Mouse (Mus musculus) midbrain, embryonic 11.5 days (tissue): Measurements from ENCODE around the gene Ifi27. TPM values are rescaled to one million over a fixed set of nuclear protein-coding genes. Genes with fewer than 3 reads are reported as not detected.

Source experiments
- ATAC-seq: fragments of 200-750 bp; cut with Nextera tagmentation; 2 replicates; pipeline ENCODE4 v1.8.0; 2017; ENCODE audit warnings: moderate TSS enrichment, moderate library complexity; ENCODE audit not compliant: low FRiP score
- DNase-seq: peaks from one replicate; pipeline ENCODE4 v3.0.0; 2015; ENCODE audit warnings: low spot score; ENCODE audit errors: missing footprints
- H3K27ac ChIP-seq: fragments of 300-500 bp; sonication (generic); 2 replicates; pipeline ENCODE4 v1.5.1; 2014; ENCODE audit warnings: low read depth, low read length
- H3K27me3 ChIP-seq: fragments of 300-500 bp; sonication (generic); 2 replicates; pipeline ENCODE4 v1.6.1; 2014; ENCODE audit warnings: mild to moderate bottlenecking, low read length, moderate library complexity, mixed read lengths; ENCODE audit not compliant: control insufficient read depth, insufficient read depth
- H3K36me3 ChIP-seq: fragments of 300-500 bp; sonication (generic); 2 replicates; pipeline ENCODE4 v1.6.1; 2014; ENCODE audit warnings: mild to moderate bottlenecking, low read length, moderate library complexity, mixed read lengths; ENCODE audit not compliant: control insufficient read depth, insufficient read depth
- H3K4me1 ChIP-seq: fragments of 300-500 bp; sonication (generic); 2 replicates; pipeline ENCODE4 v1.6.1; 2014; ENCODE audit warnings: low read length; ENCODE audit not compliant: control insufficient read depth, insufficient read depth
- H3K4me2 ChIP-seq: fragments of 300-500 bp; sonication (generic); 2 replicates; pipeline ENCODE4 v1.6.1; 2014; ENCODE audit warnings: mild to moderate bottlenecking, moderate library complexity
- H3K4me3 ChIP-seq: fragments of 300-500 bp; sonication (generic); 2 replicates; pipeline ENCODE4 v1.5.1; 2014; ENCODE audit warnings: low read depth, low read length
- H3K9ac ChIP-seq: fragments of 300-500 bp; sonication (generic); 2 replicates; pipeline ENCODE4 v1.6.1; 2014; ENCODE audit warnings: low read length
- H3K9me3 ChIP-seq: fragments of 300-500 bp; sonication (generic); 2 replicates; pipeline ENCODE4 v1.6.1; 2016; ENCODE audit warnings: low read length; ENCODE audit not compliant: control insufficient read depth
- WGBS: fragments of 180-500 bp; shearing (Covaris S2); extraction: QIAGEN DNeasy Blood & Tissue Kit; methylation state at CpG from one replicate; pipeline ENCODE4 v1.1.7; 2014; 5-methylcytosine and 5-hydroxymethylcytosine counted together
- polyA plus RNA-seq: library from polyadenylated mRNA; unstranded; fragments of >200 nt; fragmentation: Nextera tagmentation; extraction: Ambion mirVana; gene quantifications from 2 replicates; pipeline ENCODE4 v1.2.1, GENCODE M21; 2014

Ifi27 gene
- polyA plus RNA-seq, 1 experiment from 2014 or later, result 4.1 TPM

- DNase-seq, result no peak
- ATAC-seq, result no peak
- H3K36me3 ChIP-seq, result peaks cover 17% of the 10 kb centered on the region
Measured at GRCm38 (mm10) chr12:103404131-103404530, 29.9 kb upstream of the Ifi27 start.

GRCm38 (mm10) chr12:103407720-103408119, 26.3 kb upstream of the Ifi27 start, which contains the start of gene 9330161L09Rik:
Gene 9330161L09Rik (minus strand): TSS chr12:103407820.
- H3K27ac ChIP-seq, result no peak within 1 kb of the TSS
- 90% methylated on average over 4 of the region's 4 CpGs for WGBS
- H3K4me2 ChIP-seq, result no peak within 1 kb of the TSS
- H3K4me3 ChIP-seq, result no peak within 1 kb of the TSS
- H3K36me3 ChIP-seq, result peaks cover 25% of the 10 kb centered on the region
- H3K9me3 ChIP-seq, result no peaks in the 10 kb centered on the region
- ATAC-seq, result no peak
- no peak for DNase-seq
- H3K9ac ChIP-seq, result no peak within 1 kb of the TSS
- H3K4me1 ChIP-seq, result no peaks in the 10 kb centered on the region
- no peaks in the 10 kb centered on the region for H3K27me3 ChIP-seq

More at GRCm38 (mm10) chr12:103404131-103404530, 29.9 kb upstream of the Ifi27 start:
- 90% methylated on average over 18 of the region's 18 CpGs for WGBS
- no peak overlapping the region for H3K4me3 ChIP-seq
- H3K4me2 ChIP-seq, result no peak overlapping the region
- H3K9ac ChIP-seq, result no peak overlapping the region
- no peaks in the 10 kb centered on the region for H3K9me3 ChIP-seq
- H3K4me1 ChIP-seq, result no peaks in the 10 kb centered on the region
- H3K27ac ChIP-seq, result no peak overlapping the region
- no peaks in the 10 kb centered on the region for H3K27me3 ChIP-seq

- H3K4me1 ChIP-seq, result no peaks in the 10 kb centered on the region
- H3K9ac ChIP-seq, result no peak overlapping the region
- no peak for ATAC-seq
- H3K36me3 ChIP-seq, result peaks cover 26% of the 10 kb centered on the region
- no peak for DNase-seq
- H3K4me2 ChIP-seq, result no peak overlapping the region
- no peak overlapping the region for H3K4me3 ChIP-seq
- H3K27ac ChIP-seq, result no peak overlapping the region
- 92% methylated on average over 10 of the region's 10 CpGs for WGBS
- no peaks in the 10 kb centered on the region for H3K9me3 ChIP-seq
- H3K27me3 ChIP-seq, result no peaks in the 10 kb centered on the region
Measured at GRCm38 (mm10) chr12:103408144-103408543, 25.9 kb upstream of the Ifi27 start.

- ATAC-seq (no peak), DNase-seq (no peak)
- Histone ChIP-seq H3K9ac (peak overlapping the region; percentile 88), H3K4me1 (peaks cover 20% of the 10 kb centered on the region), H3K27ac (no peak overlapping the region), H3K27me3 (no peaks in the 10 kb centered on the region), H3K4me2 (peak overlapping the region; percentile 80), H3K36me3 (peaks cover 9% of the 10 kb centered on the region; the same call in 1 of the 2 replicates), H3K4me3 (peak overlapping the region; percentile 96), H3K9me3 (no peaks in the 10 kb centered on the region)
- 11% methylated on average over 33 of the region's 33 CpGs for WGBS
Measured at GRCm38 (mm10) chr12:103425016-103425728, 8.8 kb upstream of the Ifi27 start.

GRCm38 (mm10) chr12:103425729-103426470, 8.1 kb upstream of the Ifi27 start, which contains the start of gene Ddx24:
Gene Ddx24 (minus strand): TSS chr12:103425830.
- DNase-seq (peak; percentile 100), ATAC-seq (peak; percentile 100)
- H3K27ac ChIP-seq, result no peak within 1 kb of the TSS
- H3K4me2 ChIP-seq, result peak within 1 kb of the TSS; percentile 80
- H3K9me3 ChIP-seq, result no peaks in the 10 kb centered on the region
- 2% methylated on average over 33 of the region's 33 CpGs for WGBS
- peaks cover 9% of the 10 kb centered on the region; the same call in 1 of the 2 replicates for H3K36me3 ChIP-seq
- H3K27me3 ChIP-seq, result no peaks in the 10 kb centered on the region
- H3K9ac ChIP-seq, result peak within 1 kb of the TSS; percentile 88
- peaks cover 20% of the 10 kb centered on the region for H3K4me1 ChIP-seq
- H3K4me3 ChIP-seq, result peak within 1 kb of the TSS; percentile 96

- no peak for DNase-seq
- H3K4me1 ChIP-seq, result peaks cover 15% of the 10 kb centered on the region
- H3K27ac ChIP-seq, result no peak overlapping the region
- H3K4me3 ChIP-seq, result no peak overlapping the region
- peaks cover 9% of the 10 kb centered on the region; the same call in 1 of the 2 replicates for H3K36me3 ChIP-seq
- no peak overlapping the region for H3K4me2 ChIP-seq
- no peak for ATAC-seq
- no peak overlapping the region for H3K9ac ChIP-seq
- H3K27me3 ChIP-seq, result no peaks in the 10 kb centered on the region
- WGBS, result 88% methylated on average over 7 of the region's 7 CpGs
- no peaks in the 10 kb centered on the region for H3K9me3 ChIP-seq
Measured at GRCm38 (mm10) chr12:103426710-103427109, 7.3 kb upstream of the Ifi27 start.

- 86% methylated on average over 2 of the region's 2 CpGs for WGBS
- H3K9me3 ChIP-seq, result no peaks in the 10 kb centered on the region
- DNase-seq (no peak), ATAC-seq (no peak)
- no peak overlapping the region for H3K4me3 ChIP-seq
- no peaks in the 10 kb centered on the region for H3K27me3 ChIP-seq
- H3K4me2 ChIP-seq, result no peak overlapping the region
- H3K36me3 ChIP-seq, result no peaks in the 10 kb centered on the region
- H3K9ac ChIP-seq, result no peak overlapping the region
- no peaks in the 10 kb centered on the region for H3K4me1 ChIP-seq
- no peak overlapping the region for H3K27ac ChIP-seq
Measured at GRCm38 (mm10) chr12:103433430-103433829, 581 bp upstream of the Ifi27 start.

- ATAC-seq (no peak), DNase-seq (no peak)
- no peak overlapping the region for H3K4me2 ChIP-seq
- H3K4me1 ChIP-seq, result no peaks in the 10 kb centered on the region
- H3K27me3 ChIP-seq, result no peaks in the 10 kb centered on the region
- no peak overlapping the region for H3K27ac ChIP-seq
- no peak overlapping the region for H3K9ac ChIP-seq
- no peaks in the 10 kb centered on the region for H3K36me3 ChIP-seq
- no peaks in the 10 kb centered on the region for H3K9me3 ChIP-seq
- no peak overlapping the region for H3K4me3 ChIP-seq
Measured at GRCm38 (mm10) chr12:103434861-103435260, 850 bp downstream of the Ifi27 start.

- ATAC-seq, result no peak
Measured at GRCm38 (mm10) chr12:103437601-103438000, 3.6 kb downstream of the Ifi27 start.

More at GRCm38 (mm10) chr12:103437601-103438000, 3.6 kb downstream of the Ifi27 start:
- H3K27ac ChIP-seq, result no peak overlapping the region
- WGBS, result 83% methylated on average over 1 of the region's 1 CpGs
- no peak overlapping the region for H3K4me2 ChIP-seq
- no peaks in the 10 kb centered on the region for H3K4me1 ChIP-seq
- H3K4me3 ChIP-seq, result no peak overlapping the region
- no peaks in the 10 kb centered on the region for H3K27me3 ChIP-seq
- no peaks in the 10 kb centered on the region for H3K36me3 ChIP-seq
- H3K9me3 ChIP-seq, result no peaks in the 10 kb centered on the region
- no peak for DNase-seq
- H3K9ac ChIP-seq, result no peak overlapping the region
